Mouse (Mus musculus): ENCODE results near the gene Tex48.

The Tex48 gene

DNA sequence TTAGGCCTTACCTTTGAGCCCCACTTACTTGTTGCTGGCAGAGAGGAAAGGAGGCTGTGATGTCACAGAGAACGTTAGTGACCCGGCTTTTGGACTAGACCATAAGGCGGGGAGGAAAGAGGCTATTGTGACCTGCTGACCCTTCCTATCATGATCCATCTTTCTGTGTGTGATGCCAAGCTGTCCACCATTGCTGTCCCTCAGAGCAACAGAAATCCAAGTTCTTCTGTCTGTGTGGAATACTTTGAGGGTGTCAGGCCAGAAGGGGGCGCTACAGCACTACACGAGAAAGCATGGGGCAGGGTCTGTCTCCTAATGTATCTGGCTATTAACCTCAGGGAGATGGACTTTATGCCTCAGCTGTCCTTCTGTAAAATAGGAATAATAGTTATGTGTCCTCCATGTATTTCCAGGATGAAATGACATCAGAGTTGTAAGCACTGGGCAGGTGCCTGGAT is at the start of gene Tex48:
TSS of gene Tex48 (minus strand) at position 51 of the 458 bp plus-strand sequence.
- DNase-seq (ENCODE audit: low spot score in 2 of 2) = peak in 1 of 2 experiments; percentile 26

DNA sequence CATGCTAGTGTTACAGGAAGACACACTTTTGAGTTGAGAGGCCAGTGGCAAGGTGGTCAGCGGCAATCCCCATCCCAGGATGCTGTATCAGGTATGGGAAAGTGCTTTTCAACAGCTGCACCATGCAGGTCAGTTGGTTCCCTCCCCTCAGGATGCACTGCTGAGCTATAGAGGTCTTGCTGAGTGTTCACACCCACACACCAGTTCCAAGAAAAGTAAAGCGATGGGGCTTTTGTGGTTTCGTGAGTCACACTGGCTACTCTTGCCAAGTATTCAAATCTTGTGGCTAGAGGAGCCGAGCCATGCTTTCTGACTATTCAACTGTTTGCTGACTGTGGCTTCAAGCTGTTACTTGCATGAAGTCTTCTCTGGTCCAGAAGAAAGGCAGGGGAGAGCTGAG is 46.0 kb upstream of the Tex48 start:
- no peak for DNase-seq (ENCODE audit: low spot score in 2 of 2)

DNA sequence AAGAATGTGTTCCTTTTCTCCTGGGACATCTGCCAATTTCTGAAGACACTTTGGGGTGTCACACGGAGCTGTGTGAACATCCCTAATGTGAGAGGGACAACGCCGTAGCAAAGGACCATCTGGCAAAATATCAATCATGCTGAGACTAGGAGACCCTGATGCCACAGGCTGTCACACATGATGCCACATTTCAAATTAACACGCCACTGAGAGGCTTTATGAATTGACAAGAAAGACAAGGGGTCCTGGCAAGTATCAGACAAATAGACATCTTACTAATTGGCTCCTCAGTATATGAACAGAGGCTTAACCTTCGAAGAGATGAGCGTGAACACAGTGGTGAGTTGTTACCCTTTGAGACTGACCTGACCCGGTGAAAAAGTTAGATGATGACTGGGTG is 43.5 kb upstream of the Tex48 start:
- DNase-seq (ENCODE audit: low spot score in 2 of 2) = peak in 1 of 2 experiments; percentile 7

DNA sequence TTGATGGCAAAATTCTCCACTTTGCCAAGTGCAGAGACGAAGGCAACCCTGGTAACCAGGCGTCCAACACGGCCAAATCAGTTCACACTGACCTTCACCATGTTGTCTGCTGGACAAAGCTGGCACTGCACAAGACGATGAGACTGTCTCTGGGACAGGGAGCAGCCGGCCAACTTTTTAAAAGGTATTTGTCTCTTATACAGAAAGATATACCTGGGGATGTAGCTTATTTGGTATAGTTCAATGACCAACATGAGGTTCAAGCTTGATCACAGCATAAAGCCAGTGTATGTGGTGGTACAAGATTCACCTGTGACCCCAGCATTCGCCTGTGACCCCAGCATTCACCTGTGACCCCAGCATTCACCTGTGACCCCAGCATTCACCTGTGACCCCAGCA is 41.1 kb upstream of the Tex48 start, which contains the start of gene Gm11214:
TSS of gene Gm11214 (minus strand) at position 101 of the 400 bp plus-strand sequence.
- no peak for DNase-seq (ENCODE audit: low spot score in 2 of 2)

DNA sequence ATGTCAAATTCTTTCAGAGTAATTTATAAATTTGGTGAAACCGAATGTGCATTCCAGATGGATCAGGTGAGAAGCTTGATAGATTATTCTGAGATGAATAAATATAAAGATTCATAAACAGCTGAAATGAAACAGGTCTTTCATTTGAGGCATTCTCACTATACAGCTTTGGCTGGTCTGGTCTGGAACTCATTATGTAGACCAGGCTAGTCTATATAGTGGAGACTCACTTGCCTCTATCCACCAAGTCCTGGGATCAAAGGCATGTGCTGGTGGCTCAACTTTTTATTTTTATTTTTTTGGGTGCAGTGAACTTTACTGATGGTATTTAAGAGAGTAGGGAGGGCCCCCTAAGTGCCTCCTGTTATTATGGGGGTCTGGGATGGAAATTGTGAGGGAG is 39.6 kb upstream of the Tex48 start:
- DNase-seq (ENCODE audit: low spot score in 2 of 2) = no peak

DNA sequence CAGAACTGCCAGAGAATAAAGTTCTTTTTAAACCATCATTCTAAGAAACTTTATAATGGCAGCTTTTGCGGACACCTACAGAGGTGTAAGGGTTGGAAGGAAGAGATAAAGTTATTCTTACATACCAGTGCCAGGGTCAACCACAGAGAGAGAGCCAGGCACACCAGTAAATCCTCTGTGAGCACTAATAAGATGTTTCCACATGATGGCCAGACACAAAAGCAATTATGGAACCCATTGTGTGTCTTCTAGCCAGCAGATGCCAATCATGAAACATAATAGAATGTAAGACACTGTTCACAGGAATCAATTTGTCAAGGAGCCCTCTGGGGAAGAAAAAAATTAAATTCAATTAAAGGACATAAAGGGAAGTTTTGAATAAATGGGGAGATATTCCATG is 39.2 kb upstream of the Tex48 start:
- no peak for DNase-seq (ENCODE audit: low spot score in 2 of 2)

DNA sequence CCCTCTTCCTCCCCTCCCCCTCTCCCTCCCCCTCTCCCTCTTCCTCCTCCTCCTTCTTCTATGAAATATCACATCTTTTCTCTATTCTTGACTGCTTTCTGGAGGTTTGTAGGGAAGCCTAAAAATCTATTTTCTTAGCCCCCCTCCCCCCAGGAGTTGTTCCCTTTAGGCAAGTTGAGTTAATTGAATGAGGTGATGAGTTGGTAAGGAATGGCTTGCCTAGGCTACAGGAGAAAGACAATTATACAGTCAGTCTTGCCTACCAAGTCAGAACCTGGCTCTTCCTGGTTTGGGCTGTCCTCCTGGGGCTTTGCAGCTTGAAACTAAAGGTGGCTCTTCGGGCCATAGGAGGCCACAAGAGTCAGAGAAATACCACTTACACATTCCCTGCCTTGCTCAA is 37.5 kb upstream of the Tex48 start:
- no peak for DNase-seq (ENCODE audit: low spot score in 2 of 2)

DNA sequence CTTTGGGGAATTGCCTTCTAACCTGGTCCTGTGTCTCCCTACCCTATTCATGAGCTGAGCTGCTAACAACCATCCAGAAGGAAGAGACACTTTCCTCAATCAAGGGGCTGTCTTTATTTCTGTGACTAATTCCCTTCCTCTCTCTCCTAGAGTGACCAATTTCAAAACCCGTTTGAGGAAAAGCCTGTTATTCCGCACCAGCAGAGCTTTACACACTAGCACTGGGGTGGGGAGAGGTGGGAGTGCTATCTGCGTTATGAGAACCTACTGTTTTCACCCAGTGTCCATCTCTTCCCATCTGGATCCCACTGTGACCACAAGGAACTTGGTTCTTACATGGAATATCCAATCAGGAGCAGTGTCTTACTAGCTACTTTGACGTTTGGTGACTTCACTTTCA is 36.9 kb upstream of the Tex48 start:
- no peak for DNase-seq (ENCODE audit: low spot score in 2 of 2)

DNA sequence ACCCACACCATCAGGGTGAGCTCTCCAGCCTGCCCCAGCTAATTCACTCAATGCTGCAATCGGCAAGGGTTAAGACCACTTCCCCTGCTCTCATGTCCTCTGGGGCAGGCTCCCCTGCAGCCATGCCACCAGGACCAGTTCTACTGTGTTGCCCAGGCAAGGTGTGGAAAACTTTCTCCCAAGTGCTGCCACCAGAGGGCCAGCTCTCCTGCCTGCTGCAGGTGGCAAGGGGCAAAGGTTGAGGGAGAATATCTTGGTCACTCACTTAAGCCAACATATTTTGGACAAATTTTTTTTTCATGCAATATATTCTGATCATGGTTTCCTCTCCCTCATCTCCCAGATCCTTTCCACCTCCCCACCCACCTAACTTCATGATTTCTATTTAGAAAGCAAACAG is 32.2 kb upstream of the Tex48 start:
- DNase-seq (ENCODE audit: low spot score in 2 of 2) = no peak

DNA sequence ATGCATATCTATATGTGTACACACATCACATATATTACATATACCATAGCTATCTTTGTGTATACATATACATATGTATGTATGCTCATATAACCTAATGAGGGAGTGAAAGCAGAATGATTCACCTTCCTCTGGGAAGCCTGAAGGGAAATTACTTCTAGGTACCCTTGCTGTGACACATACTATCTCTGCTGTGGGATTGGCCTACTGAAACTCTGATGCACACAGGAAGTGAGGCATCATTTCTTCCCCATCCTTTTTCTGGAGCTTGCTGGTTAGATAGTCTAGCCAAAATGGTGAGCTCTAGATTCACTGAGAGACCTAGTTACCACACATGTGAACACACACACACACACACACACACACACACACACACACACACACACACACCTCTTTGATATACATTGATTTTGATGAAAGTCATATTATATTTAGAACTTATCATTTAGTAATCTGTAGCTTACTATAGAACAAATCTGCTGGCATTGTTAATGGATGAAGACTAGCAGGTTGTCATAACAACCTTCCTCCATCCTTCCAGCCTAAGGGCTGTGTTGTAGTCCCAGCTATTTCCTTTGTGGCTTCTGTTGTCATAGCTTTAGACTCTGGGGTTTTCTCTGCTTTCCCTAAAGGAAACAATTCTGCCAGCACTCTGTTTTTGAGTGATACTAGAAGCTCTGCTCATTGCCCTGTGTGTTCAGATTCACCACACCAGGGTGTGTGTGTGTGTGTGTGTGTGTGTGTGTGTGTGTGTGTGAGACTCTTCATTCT is 21.9 kb upstream of the Tex48 start:
- DNase-seq (ENCODE audit: low spot score in 2 of 2) = no peak

DNA sequence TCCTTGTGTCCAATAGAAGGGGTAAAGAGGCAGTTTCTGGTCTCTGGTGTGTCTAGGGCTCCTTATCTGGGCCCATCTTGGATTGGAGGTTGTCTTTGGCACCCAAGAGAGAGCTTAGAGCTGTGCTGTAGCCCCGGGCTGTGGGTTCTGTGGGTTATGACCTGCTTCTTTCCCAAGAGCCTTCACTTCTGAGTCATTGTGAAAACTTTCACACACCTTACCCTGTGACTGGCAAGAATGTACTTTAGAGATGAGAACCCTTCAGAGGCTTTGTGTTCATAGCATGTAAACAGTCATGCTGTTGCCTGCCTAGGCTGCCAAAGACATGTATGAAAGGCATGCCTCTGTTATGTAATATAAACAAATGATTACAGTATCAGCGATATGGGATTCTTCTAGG is 17.6 kb upstream of the Tex48 start:
- no peak for DNase-seq (ENCODE audit: low spot score in 2 of 2)

DNA sequence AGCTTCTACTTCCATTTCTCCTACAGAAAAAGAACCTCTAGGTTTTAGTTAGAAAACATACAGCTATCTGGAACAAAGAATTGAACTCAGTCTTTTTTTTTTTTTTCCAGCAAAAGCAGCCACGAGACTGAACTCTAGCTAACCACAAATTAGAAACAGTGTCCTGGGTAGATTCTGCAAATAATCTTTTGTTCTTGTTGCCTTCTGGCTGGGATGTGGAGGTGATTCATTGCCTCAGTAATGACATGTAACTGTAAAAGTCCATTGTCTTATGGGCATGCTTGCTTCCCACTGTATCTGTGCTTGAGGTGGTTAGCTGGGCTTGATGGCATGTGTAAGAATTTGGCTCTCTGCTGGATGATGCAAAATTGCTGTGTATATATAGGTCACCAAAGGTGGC is 16.4 kb upstream of the Tex48 start:
- DNase-seq (ENCODE audit: low spot score in 2 of 2) = no peak

DNA sequence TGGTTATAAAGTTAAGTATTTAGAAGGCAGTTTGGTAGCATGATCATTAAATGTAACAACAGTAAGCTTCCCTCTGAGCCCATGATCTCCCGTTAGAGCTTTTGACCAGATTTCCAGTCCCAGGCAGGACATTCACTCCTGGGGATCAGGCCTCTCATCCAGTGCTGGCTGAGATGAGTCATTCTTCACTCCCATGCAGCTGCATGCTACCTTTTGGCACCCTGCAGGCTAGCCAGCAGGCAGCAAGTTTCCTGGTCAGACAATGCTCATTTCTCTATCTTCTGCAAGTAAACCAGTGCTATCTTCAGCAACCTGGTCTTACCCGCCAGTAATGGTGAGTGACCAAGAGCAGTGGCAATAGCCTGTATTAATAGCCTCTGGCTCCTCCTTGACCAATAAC is 11.0 kb upstream of the Tex48 start:
- no peak for DNase-seq (ENCODE audit: low spot score in 2 of 2)

DNA sequence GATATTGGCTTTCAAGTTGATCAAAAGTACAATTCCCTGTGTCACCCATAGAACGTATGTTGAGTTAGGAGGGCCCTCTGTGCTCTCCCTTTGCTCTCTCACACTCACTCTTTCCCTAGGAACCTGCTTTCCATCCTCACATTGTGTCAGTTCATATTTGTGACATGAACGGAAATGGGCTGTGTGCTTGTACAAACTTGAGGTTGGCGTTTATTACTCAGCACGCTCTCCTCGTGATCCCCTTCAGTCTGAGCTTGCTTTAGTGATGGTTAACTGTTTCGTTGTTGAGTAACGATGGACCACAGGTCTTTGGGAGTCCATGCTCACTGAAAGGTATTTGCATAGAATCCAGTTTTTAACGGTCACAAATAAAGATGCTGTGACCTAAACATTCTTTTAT is 4.9 kb upstream of the Tex48 start:
- no peak for DNase-seq (ENCODE audit: low spot score in 2 of 2)

DNA sequence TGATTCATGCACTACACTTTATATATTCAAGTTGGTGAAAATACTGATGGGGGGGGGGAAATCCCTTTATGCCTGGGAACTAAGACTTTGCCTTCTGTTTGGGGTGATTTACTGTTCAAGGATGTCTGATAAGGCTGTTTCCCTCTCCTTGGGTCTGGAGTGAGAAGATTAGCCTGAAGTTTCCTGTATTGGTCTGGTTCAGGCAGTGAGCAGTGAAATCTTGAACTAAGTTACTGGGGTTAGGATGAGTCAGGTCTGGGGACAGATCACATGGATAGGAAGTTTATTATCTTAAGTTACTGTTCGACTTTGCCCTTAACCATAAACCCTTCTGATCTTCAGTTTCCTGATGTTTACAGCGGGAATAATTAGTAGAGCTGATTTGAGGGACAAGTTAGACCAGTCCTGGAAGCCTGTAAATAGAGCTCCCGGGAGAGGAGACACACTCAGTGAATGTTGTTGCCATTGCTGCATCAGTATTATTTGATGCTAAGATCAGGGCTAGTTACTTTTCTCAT is 3.4 kb upstream of the Tex48 start:
- no peak for DNase-seq (ENCODE audit: low spot score in 2 of 2)

DNA sequence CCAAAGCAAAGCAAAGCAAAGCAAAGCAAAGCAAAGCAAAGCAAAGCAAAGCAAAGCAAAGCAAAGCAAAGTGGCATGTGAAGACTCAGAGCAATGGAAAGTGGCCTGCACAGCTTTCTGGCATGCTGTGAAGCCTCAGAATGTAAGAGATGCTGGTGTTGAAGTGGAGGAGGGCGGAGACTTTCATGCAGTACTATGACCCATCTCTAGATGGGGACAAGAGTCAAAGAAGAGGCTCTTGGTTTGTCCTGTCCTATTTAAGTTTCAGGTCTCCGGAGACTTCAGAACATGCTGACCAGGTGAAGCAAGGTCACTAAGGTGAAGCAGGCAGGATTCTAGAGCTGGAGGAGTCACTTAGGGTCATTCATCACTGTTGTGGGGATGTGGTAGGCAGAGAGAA is 367 bp downstream of the Tex48 start:
- no peak for DNase-seq (ENCODE audit: low spot score in 2 of 2)

DNA sequence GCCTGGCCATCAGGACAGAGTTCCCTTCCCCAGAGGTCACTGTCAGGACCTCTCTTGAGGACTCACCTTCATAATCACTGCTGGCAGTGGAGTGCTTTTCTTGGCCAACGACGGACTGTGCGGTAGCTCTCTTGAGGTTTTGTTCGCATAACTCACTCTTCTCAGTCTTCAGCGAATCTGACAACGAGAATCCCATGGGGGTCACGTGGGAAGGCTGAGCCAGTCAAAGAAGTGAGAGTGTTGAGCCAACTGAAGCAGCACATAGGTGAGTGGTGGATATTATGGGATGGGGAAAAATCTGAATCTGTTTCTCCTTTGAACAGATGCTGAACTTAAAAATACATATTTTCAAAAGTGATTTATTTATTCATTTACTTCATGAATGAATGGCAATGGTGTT is 13.8 kb downstream of the Tex48 start:
- DNase-seq (ENCODE audit: low spot score in 2 of 2) = no peak

DNA sequence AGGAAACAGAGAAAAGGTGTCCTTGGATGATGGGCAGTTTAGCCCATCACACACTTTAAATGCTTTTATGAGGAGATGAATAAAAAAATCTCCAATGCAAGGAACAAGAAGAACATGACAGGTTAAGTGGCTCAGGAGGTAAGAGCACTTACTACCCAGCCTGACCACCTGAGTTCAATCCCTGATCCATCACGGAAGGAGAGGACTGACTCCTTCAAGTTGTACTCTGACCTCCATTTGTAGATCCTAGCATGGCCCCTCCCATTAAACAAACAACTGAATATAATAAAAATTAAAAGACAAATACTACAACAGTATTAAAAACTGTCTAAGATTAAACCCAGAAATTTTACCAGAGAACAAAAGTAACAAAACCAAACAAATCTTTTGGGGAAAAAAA is 16.3 kb downstream of the Tex48 start:
- DNase-seq (ENCODE audit: low spot score in 2 of 2) = no peak

DNA sequence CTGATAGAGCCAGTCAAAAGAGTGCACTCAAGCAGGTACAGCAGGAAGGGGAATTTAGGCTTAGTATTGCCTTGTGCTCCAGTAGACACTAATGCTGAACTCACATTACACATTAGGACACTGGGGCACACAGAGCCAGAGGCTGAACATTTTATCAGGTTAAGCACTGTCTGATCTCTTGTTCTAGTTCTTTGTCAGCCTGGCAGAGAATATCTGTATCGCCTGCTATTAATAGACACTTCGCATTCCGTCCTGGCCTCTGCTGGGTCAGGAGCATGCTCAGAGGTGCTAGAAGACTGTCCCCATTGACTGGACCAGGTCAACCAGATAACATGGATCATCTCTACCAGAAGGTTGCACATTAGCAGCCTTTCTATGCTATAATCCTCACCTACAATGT is 16.7 kb downstream of the Tex48 start:
- no peak for DNase-seq (ENCODE audit: low spot score in 2 of 2)

DNA sequence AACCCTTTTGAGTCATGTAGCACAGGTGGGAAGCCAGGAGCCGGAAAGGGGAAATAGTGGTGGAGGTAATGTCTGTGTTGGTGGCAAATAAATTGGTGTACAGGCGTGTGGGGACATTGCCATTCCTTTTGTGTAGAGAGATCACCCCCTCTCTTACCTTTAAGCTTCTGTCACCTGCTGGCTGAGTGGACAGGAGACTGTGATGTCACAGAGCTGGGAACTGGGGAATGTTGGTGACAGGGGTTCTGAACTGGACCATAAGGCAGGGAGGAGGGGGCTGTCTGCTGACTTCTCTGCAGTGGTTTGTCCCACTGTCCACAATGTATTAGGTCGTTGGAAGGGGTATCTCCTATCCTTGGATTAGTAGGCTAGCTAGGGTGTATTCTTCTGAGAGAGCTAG is 17.3 kb downstream of the Tex48 start, which contains the start of gene Gm11213:
TSS of gene Gm11213 (minus strand) at position 317 of the 400 bp plus-strand sequence.
- DNase-seq (ENCODE audit: low spot score in 2 of 2) = no peak

DNA sequence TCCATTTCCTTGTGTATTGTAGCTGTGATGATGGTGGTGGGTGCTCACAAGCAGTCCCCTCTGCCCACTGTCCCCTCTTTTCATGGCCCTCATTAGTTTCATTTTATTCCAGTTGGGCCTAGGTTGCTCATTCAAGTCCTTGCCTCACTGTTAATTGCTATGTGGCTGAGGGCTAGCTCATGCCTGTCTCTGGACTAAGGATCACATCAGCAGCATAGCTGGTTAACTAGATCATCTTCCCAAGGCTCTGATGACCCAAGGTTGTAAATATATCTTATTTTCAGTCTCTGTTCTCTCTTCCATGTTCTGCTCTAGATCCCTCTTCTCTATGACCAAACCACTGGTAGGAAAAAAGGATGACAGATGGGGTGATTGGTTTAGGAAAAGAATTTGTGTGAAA is 21.0 kb downstream of the Tex48 start:
- DNase-seq (ENCODE audit: low spot score in 2 of 2) = no peak

DNA sequence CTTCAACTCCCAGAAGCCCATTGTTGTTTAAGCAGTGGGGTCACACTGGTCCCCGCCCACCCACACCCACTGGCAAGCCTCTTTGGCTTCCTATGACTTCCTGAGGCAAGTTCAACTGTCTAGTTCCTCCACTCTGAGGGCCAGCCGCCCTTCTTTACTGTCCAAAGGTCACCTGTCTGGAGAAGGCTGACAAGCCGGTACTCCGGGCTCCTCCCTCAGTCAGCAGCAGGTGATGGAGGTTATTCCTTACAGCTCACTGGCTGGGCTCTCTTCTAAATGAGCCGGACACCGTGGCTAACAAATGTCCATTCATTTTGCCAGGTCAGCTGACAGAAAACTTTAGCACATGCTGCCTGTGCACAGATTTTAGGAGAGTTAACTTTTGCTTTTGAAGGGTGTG is 21.4 kb downstream of the Tex48 start:
- DNase-seq (ENCODE audit: low spot score in 2 of 2) = no peak

DNA sequence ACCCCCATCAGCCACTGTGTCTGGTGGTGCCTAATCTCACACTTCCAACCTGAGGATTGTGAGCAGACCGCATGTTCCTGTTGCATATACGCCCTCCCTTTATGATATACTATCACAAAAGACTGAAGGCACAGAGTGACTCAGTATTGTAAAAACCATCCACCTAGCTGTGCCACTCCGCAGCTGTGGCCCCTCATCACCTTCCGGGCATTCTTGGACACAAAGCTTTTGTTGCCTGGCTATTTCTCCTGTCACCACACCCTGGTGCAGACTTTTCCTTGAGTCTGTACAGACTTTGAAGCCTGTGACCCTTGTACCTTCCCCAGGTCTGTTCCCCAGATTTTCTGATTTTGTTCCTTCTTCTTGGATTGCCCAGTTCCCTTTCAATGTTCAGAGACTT is 26.2 kb downstream of the Tex48 start:
- no peak for DNase-seq (ENCODE audit: low spot score in 2 of 2)

DNA sequence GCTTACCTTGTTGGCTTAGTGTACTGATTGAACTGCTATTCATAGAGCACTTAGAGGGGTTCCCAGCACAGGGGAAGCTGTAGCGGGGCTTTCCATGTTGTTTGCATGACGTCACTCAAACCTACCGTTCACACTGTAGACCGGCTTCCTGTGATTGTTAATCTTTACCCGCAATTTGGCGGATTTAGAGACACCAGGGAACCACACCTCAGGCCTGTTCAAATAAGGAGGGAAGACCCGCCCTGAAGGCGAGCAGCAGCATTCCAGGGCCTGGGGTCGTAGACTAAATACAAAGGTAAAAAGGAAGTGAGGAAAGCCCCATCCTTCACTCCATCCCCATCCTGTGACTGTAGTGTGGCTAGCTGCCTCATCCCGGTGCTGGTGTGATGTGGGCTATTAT is 27.0 kb downstream of the Tex48 start:
- DNase-seq (ENCODE audit: low spot score in 2 of 2) = no peak
